Mouse (Mus musculus) erythroid progenitor cell, adult 5-6 weeks (primary cell): Measurements from ENCODE around the gene Gtf2h1. TPM values are rescaled to one million over a fixed set of nuclear protein-coding genes. Genes with fewer than 3 reads are reported as not detected.
A peak's percentile ranks its signal among the peaks of the same experiment; 100 is the strongest.
"Not testable (repeated sequence)": the region's sequence is repeated elsewhere in the genome, so short reads cannot be mapped to it uniquely, and the experiment has no call there.

Source experiments
- ATAC-seq: replicated peaks from 2 replicates; pipeline ENCODE4 v1.8.0; 2016; ENCODE audit warnings: moderate number of reproducible peaks, mild to moderate bottlenecking, moderate TSS enrichment, inconsistent platforms; ENCODE audit not compliant: poor library complexity, low FRiP score, severe bottlenecking
- total RNA-seq, 2 experiments: library from RNA; stranded (forward) in 1 of 2; stranded (reverse) in 1 of 2; fragments of 150-400 nt in 1 of 2; fragments of 186-747, 209-891 nt in 1 of 2; gene quantifications; 2 replicates each; pipeline versions ENCODE4 v1.2.3 to v1.2.4; 2015 to 2017; ENCODE audit warnings: low replicate concordance in 2 of 2

The Gtf2h1 gene
- total RNA-seq (2015; ENCODE audit: low replicate concordance) (16.2 and 28.5 TPM in 2 replicates), total RNA-seq (2017; ENCODE audit: low replicate concordance) (15.2 and 25.9 TPM in 2 replicates)

DNA sequence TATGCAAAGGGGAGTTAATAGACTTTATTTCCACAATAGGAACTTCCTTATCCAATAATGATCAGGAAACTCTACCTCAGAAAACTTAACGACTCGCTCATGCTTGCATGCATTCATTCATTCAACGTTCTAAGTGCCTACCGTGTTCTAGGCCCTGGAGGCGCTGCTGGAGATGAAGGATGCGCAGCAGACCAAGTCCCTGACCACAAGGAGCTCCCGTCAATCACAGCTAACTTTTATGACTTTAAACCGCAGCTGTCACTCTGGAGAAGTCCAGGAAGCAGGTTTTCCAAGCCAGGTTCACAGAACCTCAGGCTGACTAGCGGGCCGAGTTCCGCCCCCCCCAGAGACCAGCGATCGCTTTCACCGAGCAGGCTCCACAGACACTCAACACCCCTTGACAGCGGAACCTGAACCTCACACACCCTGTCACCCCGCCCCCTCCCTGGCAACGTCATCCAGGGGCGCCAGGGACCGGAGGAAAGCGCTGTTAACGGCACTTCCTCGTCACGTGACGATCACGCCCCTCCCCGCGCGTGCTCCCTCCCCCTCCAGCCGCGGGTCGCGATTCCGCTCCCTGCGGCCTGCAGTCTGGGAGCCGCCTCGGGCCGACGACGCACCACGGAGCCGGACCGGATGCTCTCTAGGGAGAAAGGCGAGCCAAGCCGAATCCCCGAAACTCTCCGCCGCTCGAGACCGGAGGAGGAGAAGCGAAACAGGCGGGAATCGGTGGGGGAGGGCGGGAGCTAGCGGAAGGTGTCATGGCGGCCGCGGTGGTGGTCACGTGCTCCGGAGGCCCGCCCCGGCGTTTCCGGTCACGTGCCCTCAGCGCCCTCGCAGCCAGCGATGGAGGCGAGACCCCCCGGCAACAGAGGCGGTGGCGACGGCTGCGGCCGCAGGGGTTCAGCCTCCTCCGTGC is at the start of gene Gtf2h1, which contains the start of gene Hps5:
Gtf2h1 (plus strand) TSS at position 817 of the 919 bp plus-strand sequence.
Hps5 (minus strand) TSS at position 778 of the 919 bp plus-strand sequence.
- peak; percentile 97 for ATAC-seq

DNA sequence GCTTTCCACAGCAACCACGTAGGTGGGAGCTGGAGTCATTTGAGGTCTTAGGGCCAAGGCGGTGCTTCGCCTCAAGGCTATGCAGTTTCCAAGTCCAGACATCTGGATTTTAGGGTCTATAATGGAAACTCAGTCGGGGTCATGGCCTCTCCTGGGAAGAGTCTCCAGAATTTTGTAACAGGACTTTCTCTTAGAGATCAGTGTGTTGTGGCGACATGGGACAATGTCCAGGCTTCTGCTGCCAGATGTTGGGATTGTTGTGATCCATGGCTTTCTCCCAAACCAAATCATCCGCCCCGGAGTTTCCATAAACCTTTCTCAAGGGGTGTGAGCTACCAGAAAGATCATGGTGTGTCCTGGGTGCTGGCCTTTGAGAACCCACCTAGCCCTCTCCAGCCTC is 49.5 kb upstream of the Gtf2h1 start:
- ATAC-seq: no peak

DNA sequence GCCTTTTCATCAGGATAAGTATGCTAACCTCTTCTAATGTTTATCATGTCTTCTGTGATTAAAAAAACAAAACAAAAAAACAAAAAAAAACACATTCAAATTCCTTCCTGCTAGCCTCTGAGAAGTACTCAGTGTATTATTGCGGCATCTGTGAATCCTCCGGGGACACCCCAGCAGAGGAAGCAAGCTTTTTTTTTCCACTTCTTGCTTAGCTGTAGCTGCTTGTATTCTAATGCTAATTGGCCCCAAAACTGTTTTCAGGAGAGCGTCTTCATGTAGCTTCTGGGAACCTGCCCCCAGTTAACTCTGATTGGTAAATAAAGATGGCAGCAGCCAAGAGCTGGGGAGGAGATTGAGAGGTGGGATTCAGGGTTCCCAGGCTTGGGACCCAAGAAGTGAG is 47.4 kb upstream of the Gtf2h1 start:
- no peak for ATAC-seq

DNA sequence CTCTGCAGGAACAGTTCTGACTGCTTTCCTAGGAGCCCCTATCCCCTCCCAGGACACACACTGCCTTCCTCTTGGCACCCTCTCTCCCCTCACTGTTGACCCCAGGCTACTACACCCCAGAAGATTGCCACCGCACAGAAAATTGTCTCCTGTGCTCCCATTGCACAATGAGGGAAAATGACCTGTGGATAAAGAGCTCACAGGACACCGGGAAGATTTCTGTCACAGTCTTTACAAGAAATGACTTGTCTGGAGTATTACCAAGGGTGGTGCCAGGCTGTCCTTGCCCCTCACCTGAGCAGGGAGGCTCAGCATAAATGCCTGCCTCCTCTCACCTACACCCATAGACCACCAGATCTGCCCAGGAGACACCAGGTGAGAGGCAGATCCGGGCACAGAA is 44.4 kb upstream of the Gtf2h1 start, which contains the start of gene Saa2:
Saa2 (plus strand) TSS at position 301 of the 400 bp plus-strand sequence.
- no peak for ATAC-seq

DNA sequence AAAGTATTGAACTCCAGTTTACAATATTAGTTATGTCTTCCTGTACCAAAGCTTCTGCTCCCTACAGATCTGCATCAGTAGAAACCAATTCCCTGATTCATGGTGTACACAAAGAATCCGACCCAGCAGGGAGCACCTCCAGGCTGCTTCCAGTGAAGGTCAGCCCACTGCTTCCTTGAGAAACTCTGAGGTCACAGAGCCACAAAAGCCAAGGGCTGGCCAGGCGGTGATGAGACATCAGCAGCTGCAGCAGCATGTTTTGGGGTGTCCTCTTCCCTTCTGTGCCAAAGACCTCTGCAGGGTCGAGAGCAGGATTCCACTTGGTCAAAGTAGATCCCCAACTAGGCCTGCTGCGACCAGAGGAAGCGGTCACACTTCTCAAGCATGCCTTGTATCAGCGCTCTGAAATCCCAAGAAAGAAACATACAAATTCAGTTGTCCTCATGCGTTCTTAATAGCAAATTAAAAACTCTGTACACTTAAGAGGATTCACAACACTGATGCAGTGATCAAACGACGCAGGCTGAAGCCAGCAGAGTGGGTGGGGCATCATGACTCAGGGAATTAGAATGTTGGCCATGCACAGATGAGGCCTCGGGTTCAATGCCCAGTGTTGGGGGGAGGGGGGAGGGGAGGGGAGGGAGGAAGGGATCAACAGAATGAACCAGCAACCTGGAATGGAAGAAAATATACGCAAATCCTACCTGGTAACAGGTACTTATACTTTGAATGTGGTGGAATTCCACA is 34.7 kb upstream of the Gtf2h1 start:
- no peak for ATAC-seq

DNA sequence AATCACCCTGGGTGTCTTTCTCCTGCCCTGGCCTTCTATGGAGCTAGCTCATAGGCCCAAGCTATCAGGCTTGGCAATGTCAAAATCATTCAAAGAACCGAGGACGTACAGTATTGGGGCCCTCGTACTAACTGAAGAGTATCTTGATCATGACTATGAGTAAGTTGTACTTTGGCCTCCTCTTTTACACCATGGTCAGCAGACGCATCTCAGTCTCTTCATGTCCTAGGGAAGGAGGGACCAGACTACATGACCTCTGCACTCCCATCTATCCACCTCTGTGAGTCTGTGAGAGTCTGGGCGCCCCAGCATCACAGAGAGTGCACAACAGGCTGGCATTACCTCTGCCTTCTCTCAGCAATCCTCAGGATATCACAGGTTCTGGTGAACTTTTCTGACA is 33.3 kb upstream of the Gtf2h1 start:
- no peak for ATAC-seq

DNA sequence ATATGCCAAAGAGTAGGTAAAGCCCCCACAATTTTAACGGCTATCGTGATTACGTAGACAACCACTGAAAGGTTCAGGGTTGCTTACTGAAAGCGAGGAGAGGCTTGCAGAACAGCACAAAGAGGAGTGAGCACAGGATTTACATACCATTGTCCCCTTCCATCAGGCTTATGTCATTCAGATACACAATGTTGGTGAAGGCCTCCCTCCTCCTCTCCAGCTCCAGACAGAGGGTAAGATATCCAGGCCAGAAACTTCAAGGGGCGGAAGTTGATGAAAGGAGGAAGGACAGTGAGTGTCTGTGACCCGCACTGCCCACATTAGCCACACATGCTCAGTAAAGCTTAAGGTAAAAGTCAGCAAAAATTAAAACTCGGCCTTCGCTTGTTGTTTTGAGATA is 31.2 kb upstream of the Gtf2h1 start:
- no peak for ATAC-seq

DNA sequence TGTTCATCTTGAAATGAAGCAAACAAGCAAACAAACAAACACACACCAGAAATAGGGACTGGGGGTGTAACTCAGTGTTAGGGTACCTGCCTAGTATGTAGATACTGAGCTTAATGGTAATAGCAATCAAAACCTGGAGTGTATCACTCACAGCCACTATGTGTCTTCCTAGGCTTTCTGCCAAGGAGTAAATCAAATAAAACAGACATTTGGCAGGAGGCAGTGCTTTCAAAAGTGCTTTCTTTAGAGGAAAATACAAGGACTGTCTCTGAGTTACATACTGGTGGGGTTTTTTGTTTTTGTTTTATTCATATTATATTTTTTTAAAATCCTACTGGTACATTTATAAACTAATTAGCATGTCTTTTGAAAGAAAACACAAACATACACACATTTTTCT is 28.5 kb upstream of the Gtf2h1 start:
- no peak for ATAC-seq

DNA sequence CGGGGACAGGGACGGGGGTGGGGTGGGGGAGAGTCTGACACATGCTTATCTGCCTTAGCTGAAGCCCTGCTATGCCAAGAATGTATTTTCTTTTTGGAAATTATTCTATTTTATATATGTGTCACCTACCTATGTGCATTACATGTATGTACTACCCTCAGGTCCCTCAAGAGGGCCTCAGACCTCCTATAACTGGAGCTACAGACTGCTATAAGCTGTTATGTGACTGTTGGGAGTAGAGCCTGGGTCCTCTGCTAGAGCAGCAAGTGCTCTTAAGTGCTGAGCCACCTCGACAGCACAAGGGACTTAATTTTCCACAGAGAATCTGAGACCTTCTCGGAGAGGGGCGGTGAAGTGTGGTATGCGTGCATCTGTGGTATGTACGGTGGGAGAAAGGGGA is 27.5 kb upstream of the Gtf2h1 start:
- no peak for ATAC-seq

DNA sequence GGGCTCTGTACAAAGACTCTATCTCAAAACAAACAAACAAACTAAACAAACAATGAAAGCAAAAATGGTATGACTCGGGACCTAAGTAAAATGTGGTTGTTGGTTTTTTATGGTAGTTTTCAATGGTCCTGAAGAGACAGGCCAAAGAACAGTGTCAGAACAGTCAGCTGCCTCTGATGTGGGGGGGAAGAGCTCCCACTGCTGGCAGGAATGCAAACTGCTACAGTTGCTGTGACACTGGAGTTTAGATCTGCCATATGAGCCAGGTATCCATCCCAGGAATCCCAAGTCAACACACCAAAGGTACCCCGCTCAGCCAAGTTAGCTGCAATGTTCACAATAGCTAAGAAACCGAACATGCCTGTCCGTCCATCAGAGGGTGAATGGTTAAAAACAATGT is 25.2 kb upstream of the Gtf2h1 start:
- ATAC-seq: peak; percentile 49; the same call in 1 of the 2 replicates

DNA sequence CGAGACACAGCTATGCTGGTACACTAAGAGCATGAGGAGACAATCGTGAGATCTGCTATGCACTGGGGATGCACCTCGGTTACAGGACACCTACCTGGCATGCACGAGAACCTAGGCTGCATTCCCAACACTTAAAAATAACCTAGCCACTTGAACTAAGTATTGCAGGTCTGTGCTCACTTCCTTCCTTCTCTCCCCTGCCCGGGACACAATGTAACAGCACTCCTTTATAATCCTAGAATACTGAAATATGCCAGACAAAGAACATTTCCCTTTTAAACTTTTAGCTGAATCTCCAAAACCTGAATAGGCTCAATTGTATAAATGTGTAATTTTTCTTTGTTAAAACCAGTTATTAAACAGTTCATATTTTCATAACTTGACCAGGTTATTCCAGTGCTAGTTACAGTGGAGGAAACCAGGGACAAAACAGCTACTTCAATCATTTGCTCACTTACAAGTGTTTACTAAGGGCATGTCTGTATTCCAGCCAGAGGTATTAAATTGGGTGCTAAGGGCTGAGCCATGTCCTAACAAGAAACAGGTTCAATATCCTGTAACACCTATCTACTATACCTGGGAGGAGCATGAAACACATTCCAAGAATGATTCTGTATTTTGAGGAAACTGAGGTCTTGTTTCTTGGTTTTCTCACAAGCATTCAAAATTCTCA is 6.6 kb upstream of the Gtf2h1 start:
- no peak for ATAC-seq

DNA sequence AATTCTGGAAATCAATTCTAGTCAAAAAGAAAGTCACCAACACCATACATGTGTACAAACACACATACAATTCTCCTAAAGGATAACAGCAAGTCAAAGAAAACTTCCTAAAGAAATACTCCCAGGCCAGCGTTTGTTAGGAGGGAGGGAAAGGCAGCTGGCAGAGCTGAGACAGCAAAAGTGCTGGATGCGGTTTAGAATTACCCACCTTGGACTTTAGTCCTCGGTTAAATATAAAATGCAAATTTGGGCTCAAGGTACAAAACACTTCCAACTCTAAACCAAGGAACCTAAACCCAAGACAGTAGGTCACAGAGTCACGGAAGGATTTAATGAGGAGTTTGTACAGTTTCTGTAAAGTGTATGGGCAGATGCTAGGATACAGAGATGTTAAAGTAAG is 2.0 kb upstream of the Gtf2h1 start:
- no peak for ATAC-seq

DNA sequence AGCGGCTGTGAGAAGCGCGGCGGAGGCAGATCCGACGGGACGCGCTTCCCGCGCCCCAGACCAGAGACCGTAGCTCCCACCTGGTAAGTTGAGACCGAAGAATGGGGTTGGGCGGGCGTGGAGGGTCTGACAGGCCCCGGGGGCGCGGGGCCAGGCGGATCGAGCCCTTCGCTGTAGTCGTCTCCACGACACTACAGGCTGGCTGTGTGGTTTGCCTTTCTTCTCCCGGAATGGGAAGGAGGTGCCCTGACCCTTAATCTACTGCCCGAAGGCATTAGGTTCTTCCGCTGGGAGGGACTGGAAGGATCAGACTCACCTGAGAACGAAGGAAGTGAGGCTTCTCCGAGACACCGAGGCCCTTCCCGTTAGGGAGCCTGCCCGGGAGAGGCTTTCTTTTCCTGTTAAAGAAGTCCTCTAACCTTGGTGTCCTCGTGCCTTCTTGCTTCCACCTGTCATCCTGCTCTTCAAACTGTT is 340 bp downstream of the Gtf2h1 start:
- ATAC-seq: peak; percentile 29; the same call in 1 of the 2 replicates

DNA sequence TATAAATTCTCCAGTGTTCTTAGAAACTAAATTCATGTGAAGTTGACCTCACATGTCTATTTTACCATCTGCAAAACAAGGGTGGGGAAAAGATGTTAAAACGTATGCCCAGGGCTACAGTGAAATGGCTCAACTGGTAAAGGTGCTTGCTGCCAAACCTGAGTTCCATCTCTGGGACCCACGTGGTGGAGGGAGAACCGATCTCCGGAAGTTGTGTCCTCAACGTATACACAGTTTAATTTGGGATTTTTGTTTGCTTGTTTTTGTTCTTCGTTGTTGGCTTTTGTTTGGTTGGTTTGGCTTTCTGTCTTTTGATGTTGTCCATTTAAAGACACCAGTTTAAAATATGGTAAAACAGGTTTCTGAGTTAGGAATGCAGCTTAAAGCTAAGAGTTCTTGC is 876 bp downstream of the Gtf2h1 start:
- ATAC-seq: no peak

DNA sequence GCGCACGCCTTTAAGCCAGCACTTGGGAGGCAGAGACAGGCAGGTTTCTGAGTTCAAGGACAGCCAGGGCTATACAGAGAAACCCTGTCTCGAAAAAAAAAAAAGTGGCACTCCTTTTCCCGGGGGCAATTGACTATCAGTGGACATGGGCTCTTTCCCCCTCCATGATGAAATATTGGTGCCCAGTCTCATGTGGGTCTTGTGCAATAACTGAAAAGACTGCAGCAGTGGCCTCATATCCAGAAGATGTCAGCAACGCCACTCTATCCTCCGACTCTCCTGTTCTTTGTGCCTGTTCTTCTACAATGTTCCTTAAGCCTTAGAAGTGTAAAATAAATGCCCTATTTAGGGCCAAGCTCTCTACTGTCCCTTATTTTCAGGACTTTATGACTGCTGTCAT is 14.4 kb downstream of the Gtf2h1 start:
- ATAC-seq: no peak

DNA sequence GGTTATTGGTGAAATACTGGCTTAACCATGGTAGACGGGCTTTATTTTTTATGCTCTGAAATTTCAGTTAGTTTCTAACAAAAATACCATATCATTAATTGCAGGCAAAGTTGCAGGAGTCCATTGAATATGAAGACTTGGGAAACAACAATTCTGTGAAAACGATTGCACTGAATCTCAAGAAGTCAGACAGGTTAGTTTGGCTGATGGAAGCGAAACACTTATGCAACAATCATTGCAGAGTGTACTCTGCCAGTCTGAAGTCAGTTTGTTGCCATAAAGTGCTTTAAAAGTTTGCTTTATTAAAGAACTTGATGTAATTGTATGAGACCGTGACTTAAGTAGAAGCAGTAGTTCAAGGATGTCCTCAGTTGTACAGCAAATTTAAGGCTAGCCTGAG is 18.1 kb downstream of the Gtf2h1 start:
- ATAC-seq: no peak

DNA sequence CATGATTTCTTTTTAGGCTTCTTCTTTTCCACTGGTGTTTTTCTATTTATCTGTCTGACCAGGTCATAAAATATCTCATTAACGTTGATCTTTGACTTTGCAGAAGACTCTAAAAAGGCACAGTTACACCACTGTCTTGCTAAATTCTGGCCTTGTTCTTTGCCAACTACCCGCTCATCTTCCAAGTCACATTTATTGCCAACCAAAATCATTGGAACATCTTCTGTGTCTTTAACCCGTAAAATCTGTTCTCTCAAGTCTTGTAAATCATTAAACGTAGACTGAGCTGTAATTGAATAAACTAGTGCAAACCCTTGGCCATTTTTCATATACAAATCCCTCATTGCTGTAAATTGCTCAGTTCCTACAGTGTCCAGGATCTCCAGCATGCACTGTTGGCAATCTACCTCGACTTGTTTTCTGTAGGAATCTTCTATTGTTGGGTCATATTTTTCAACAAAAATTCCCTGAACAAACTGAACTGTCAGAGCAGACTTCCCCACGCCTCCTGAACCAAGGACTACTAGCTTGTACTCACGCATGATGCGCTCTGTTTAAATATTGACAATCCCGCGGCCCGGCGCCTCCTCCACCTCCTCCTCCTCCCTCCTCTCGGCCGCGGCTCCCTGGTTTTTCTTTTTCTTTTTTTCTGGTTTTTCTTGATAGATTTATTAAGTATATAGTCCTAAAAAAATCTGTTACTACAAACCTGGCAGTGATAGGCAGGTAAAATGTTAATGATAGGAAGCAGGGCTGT is 25.2 kb downstream of the Gtf2h1 start:
- not testable (repeated sequence) for ATAC-seq

DNA sequence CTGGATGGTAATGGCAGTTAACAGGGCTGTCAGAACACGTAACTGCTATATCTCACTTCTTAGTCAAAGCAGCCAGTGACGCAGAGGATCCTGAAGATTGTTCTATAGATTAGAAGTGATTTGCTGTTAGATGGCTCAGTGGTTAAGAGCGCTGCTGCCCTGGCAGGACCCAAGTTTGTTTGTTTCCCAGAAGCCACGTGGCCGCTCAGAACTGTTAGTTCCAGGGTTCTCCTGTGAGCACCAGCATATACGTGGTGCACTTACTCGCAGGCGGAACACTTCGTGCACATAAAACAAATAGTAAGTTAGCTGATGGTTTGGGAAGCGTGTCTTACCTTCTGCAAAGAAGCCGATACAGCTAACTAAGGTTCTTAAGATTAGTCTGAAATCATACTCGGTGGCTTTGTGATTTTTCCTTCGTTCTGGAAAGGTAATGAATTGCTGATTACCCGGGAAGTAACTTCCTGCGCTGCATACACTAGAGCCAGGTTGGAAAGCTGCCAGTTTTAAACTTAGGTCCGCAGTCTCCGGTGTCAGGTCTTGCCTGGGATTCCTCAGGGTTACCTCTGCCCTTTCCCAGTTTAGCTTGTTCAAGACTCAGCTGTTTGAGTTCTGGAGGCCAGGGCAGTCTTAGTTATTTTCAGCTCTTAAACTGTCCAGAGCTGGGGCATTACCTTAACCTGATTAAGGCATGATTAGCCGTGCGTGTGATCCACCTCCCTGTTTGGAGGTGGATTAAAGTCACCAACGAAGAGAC is 31.3 kb downstream of the Gtf2h1 start:
- ATAC-seq: no peak

DNA sequence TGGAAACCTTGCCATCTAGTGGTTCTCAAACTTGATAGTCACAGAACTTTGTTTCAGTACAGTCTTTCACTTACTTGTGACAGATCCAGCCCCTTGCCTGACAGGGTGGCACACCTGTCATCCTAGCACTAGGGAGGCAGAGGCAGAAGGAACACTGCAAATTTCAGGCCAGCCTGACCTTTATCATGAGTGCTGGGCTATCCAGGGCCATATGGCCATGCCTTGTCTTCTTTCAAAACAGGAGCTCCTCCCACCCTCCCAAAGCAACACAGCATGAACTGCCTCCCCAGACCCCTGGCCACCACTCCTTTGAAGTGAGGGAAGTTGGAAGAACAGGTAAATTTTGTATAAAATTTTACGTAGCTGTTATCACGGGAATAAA is 31.9 kb downstream of the Gtf2h1 start:
- ATAC-seq: no peak
